Mouse (Mus musculus) limb, embryonic 11.5 days (tissue): ENCODE data around the gene Bzw2. TPM values are rescaled to one million over a fixed set of nuclear protein-coding genes. Genes with fewer than 3 reads are reported as not detected.

Source experiments
- ATAC-seq: fragments of 200-750 bp; cut with Nextera tagmentation; 2 replicates; pipeline ENCODE4 v1.8.0; 2017; ENCODE audit warnings: low read depth; ENCODE audit not compliant: insufficient number of reproducible peaks, low FRiP score, low TSS enrichment
- DNase-seq: peaks from one replicate; pipeline ENCODE4 v3.0.0-alpha.2; 2015; ENCODE audit warnings: low spot score
- H3K27ac ChIP-seq: fragments of 300-500 bp; sonication (generic); replicated peaks from 2 replicates; pipeline ENCODE4 v1.5.1; 2014; ENCODE audit warnings: low read depth, mild to moderate bottlenecking, low read length
- H3K27me3 ChIP-seq: fragments of 300-500 bp; sonication (generic); 2 replicates; pipeline ENCODE4 v1.6.1; 2014; ENCODE audit warnings: mild to moderate bottlenecking, low read length, mixed read lengths; ENCODE audit not compliant: control insufficient read depth, insufficient read depth
- H3K36me3 ChIP-seq: fragments of 300-500 bp; sonication (generic); 2 replicates; pipeline ENCODE4 v1.6.1; 2014; ENCODE audit warnings: mild to moderate bottlenecking, low read length, moderate library complexity, mixed read lengths; ENCODE audit not compliant: control insufficient read depth, insufficient read depth
- H3K4me1 ChIP-seq: fragments of 300-500 bp; sonication (generic); 2 replicates; pipeline ENCODE4 v1.6.1; 2014; ENCODE audit warnings: low read length, mixed read lengths; ENCODE audit not compliant: control insufficient read depth, insufficient read depth
- H3K4me2 ChIP-seq: fragments of 300-500 bp; sonication (generic); 2 replicates; pipeline ENCODE4 v1.6.1; 2014; ENCODE audit warnings: low read depth, mild to moderate bottlenecking, moderate library complexity; ENCODE audit not compliant: severe bottlenecking
- H3K4me3 ChIP-seq: fragments of 300-500 bp; sonication (generic); 2 replicates; pipeline ENCODE4 v1.5.1; 2014; ENCODE audit warnings: low read depth, low read length
- H3K9ac ChIP-seq: fragments of 300-500 bp; sonication (generic); 2 replicates; pipeline ENCODE4 v1.6.1; 2014; ENCODE audit warnings: mild to moderate bottlenecking, low read length
- H3K9me3 ChIP-seq: fragments of 300-500 bp; sonication (generic); 2 replicates; pipeline ENCODE4 v1.6.1; 2016; ENCODE audit warnings: low read length; ENCODE audit not compliant: control insufficient read depth
- WGBS: fragments of 180-500 bp; shearing (Covaris S2); extraction: QIAGEN DNeasy Blood & Tissue Kit; methylation state at CpG from one replicate; pipeline ENCODE4 v1.1.7; 2014; 5-methylcytosine and 5-hydroxymethylcytosine counted together
- polyA plus RNA-seq: library from polyadenylated mRNA; unstranded; fragments of >200 nt; fragmentation: Nextera tagmentation; extraction: Ambion mirVana; gene quantifications from 2 replicates; pipeline ENCODE4 v1.2.1, GENCODE M21; 2014

Bzw2 gene
- polyA plus RNA-seq, 1 experiment from 2014 or later = 328 TPM

- Histone ChIP-seq H3K4me3 (no peak overlapping the region), H3K27me3 (no peaks in the 10 kb centered on the region), H3K36me3 (no peaks in the 10 kb centered on the region), H3K9me3 (no peaks in the 10 kb centered on the region), H3K9ac (no peak overlapping the region), H3K27ac (no peak overlapping the region), H3K4me2 (no peak overlapping the region), H3K4me1 (peaks cover 4% of the 10 kb centered on the region)
- 89% methylated on average over 2 of the region's 2 CpGs for WGBS
- DNase-seq = no peak
- no peak for ATAC-seq
Observed at GRCm38 (mm10) chr12:36150265-36150664, 7.6 kb downstream of the Bzw2 start.

DNA sequence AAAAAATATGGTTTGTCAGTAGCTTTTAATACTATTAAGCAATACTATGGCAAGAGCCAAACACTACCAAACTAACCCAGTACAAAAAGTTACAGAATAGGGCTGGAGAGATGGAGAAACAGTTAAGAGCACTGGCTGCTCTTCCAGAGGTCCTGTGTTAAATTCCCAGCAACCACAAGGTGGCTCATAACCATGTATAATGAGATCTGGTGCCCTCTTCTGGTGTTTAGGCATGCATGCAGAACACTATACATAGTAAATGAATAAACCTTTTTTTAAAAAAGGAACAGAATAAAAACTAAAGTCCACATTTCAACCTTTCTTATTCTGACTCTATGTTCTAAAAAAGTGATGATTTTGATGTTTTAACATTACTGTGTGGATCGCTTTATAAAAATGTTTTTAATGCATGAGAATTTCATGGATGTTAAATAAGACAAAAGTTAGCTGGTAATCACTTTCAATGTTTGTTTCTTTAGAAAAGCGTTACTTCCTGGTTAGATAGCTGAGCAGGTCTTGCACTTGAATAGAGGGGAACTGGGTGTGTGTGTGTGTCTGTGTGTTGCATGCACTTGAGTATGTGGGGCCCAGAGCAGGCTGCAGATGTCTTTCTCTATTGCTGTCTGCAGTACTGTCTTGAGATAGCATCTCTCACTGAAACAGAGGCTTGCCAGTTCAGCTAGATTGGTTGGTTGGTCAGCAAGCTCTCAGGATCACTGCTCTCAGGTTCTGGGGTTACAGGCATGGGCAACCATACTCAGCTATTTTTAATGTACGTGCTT lies 11.5 kb downstream of the Bzw2 start:
- Histone ChIP-seq H3K27ac (no peak overlapping the region), H3K27me3 (no peaks in the 10 kb centered on the region), H3K4me2 (no peak overlapping the region), H3K4me3 (no peak overlapping the region), H3K4me1 (no peaks in the 10 kb centered on the region), H3K9ac (no peak overlapping the region), H3K36me3 (no peaks in the 10 kb centered on the region), H3K9me3 (no peaks in the 10 kb centered on the region)
- ATAC-seq (no peak), DNase-seq (no peak)
- 96% methylated on average over 3 of the region's 3 CpGs for WGBS

DNA sequence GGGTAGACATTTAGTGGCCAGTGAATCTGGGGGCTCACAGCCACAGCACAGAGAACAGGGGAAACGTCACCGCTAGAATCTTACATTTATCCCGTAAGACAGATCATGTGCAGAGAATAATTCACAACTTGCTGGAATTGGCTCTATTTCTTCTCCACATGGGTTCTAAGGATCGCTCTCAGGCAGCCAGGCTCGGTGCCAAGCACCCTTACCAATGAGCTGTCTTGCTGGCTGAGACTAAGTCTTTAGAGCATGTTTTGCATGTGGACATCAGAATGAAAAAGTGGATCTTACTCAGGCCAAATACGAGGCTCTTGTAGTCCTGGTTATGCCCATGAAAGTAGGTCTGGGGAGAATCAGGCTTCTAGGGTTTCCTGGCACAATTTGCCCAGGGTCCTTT lies 17.5 kb downstream of the Bzw2 start:
- ATAC-seq = no peak
- 96% methylated on average over 6 of the region's 6 CpGs for WGBS
- H3K36me3 ChIP-seq = no peaks in the 10 kb centered on the region
- no peak overlapping the region for H3K4me2 ChIP-seq
- H3K4me1 ChIP-seq = no peaks in the 10 kb centered on the region
- no peaks in the 10 kb centered on the region for H3K27me3 ChIP-seq
- no peaks in the 10 kb centered on the region for H3K9me3 ChIP-seq
- H3K27ac ChIP-seq = no peak overlapping the region
- H3K9ac ChIP-seq = no peak overlapping the region
- no peak for DNase-seq
- H3K4me3 ChIP-seq = no peak overlapping the region

- no peaks in the 10 kb centered on the region for H3K27me3 ChIP-seq
- no peak overlapping the region for H3K4me3 ChIP-seq
- H3K9me3 ChIP-seq = no peaks in the 10 kb centered on the region
- H3K9ac ChIP-seq = no peak overlapping the region
- H3K27ac ChIP-seq = no peak overlapping the region
- DNase-seq (no peak), ATAC-seq (no peak)
- H3K36me3 ChIP-seq = peaks cover 2% of the 10 kb centered on the region; the same call in 1 of the 2 replicates
- no peaks in the 10 kb centered on the region for H3K4me1 ChIP-seq
- no peak overlapping the region for H3K4me2 ChIP-seq
- 90% methylated on average over 4 of the region's 4 CpGs for WGBS
Observed at GRCm38 (mm10) chr12:36137192-36137591, 20.7 kb downstream of the Bzw2 start.

GRCm38 (mm10) chr12:36136285-36136684 lies 21.6 kb downstream of the Bzw2 start:
- 98% methylated on average over 8 of the region's 8 CpGs for WGBS
- no peak overlapping the region for H3K4me3 ChIP-seq
- no peaks in the 10 kb centered on the region for H3K27me3 ChIP-seq
- DNase-seq (no peak), ATAC-seq (no peak)
- peaks cover 6% of the 10 kb centered on the region; the same call in 1 of the 2 replicates for H3K36me3 ChIP-seq
- H3K27ac ChIP-seq = no peak overlapping the region
- H3K9ac ChIP-seq = no peak overlapping the region
- no peak overlapping the region for H3K4me2 ChIP-seq
- H3K9me3 ChIP-seq = no peaks in the 10 kb centered on the region
- H3K4me1 ChIP-seq = no peaks in the 10 kb centered on the region

GRCm38 (mm10) chr12:36135409-36135808 lies 22.5 kb downstream of the Bzw2 start:
- Histone ChIP-seq H3K36me3 (peaks cover 6% of the 10 kb centered on the region; the same call in 1 of the 2 replicates), H3K4me2 (no peak overlapping the region), H3K9me3 (no peaks in the 10 kb centered on the region), H3K27ac (no peak overlapping the region), H3K27me3 (no peaks in the 10 kb centered on the region), H3K4me3 (no peak overlapping the region), H3K4me1 (no peaks in the 10 kb centered on the region), H3K9ac (no peak overlapping the region)
- DNase-seq = no peak
- no peak for ATAC-seq
- WGBS = 93% methylated on average over 3 of the region's 3 CpGs

DNA sequence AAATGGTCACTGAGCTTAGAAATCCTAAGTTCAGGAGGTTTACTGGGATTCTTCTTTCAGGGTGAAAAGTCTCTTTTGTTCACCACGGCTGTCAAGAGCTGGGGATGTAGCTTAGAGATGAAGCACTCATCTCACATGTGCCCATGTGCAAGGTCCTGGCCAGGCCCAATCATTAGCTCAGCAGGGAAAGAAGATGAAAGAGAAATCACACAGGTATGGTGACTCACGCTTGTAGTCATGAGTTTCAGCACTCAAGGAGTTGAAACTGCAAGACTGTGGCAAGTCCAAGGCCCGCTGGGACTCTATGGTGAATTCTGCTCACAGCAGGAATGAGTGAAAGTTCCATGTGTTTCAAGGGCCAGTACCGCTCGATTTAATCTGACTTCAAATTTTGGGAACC lies 23.8 kb downstream of the Bzw2 start:
- no peak for DNase-seq
- Histone ChIP-seq H3K4me1 (no peaks in the 10 kb centered on the region), H3K4me3 (no peak overlapping the region), H3K9ac (no peak overlapping the region), H3K9me3 (no peaks in the 10 kb centered on the region), H3K36me3 (peaks cover 11% of the 10 kb centered on the region), H3K4me2 (no peak overlapping the region), H3K27me3 (no peaks in the 10 kb centered on the region), H3K27ac (no peak overlapping the region)
- ATAC-seq = no peak
- WGBS = 86% methylated on average over 5 of the region's 5 CpGs

GRCm38 (mm10) chr12:36133547-36133946 lies 24.3 kb downstream of the Bzw2 start:
- Histone ChIP-seq H3K4me3 (no peak overlapping the region), H3K9ac (no peak overlapping the region), H3K36me3 (peaks cover 11% of the 10 kb centered on the region), H3K4me2 (no peak overlapping the region), H3K9me3 (no peaks in the 10 kb centered on the region), H3K27ac (no peak overlapping the region), H3K27me3 (no peaks in the 10 kb centered on the region), H3K4me1 (no peaks in the 10 kb centered on the region)
- no peak for ATAC-seq
- DNase-seq = no peak
- 99% methylated on average over 5 of the region's 5 CpGs for WGBS

- H3K9ac ChIP-seq = no peak overlapping the region
- DNase-seq (no peak), ATAC-seq (no peak)
- no peak overlapping the region for H3K27ac ChIP-seq
- no peaks in the 10 kb centered on the region for H3K27me3 ChIP-seq
- H3K4me1 ChIP-seq = no peaks in the 10 kb centered on the region
- 91% methylated on average over 3 of the region's 3 CpGs for WGBS
- H3K36me3 ChIP-seq = peaks cover 11% of the 10 kb centered on the region
- H3K9me3 ChIP-seq = no peaks in the 10 kb centered on the region
- H3K4me2 ChIP-seq = no peak overlapping the region
- no peak overlapping the region for H3K4me3 ChIP-seq
Observed at GRCm38 (mm10) chr12:36132668-36133067, 25.2 kb downstream of the Bzw2 start.
